Mouse (Mus musculus) testis, adult 2 months (tissue): ENCODE data around the gene Uri1. TPM values are rescaled to one million over a fixed set of nuclear protein-coding genes. Genes with fewer than 3 reads are reported as not detected.

Source experiments
- H3K27ac ChIP-seq: fragments of 200-500 bp; 2 replicates; pipeline ENCODE4 v1.5.1; 2012; ENCODE audit warnings: low read depth, low read length; ENCODE audit not compliant: control insufficient read depth, insufficient read depth
- H3K27me3 ChIP-seq: fragments of 200-500 bp; 2 replicates; pipeline ENCODE4 v1.6.1; 2012; ENCODE audit warnings: mild to moderate bottlenecking, low read length, moderate library complexity; ENCODE audit not compliant: control insufficient read depth, insufficient read depth
- H3K36me3 ChIP-seq: fragments of 200-500 bp; 2 replicates; pipeline ENCODE4 v1.6.1; 2012; ENCODE audit warnings: mild to moderate bottlenecking, low read length; ENCODE audit not compliant: control insufficient read depth, insufficient read depth
- H3K4me1 ChIP-seq: fragments of 200-500 bp; 2 replicates; pipeline ENCODE4 v1.6.1; 2012; ENCODE audit warnings: low read length; ENCODE audit not compliant: control insufficient read depth, insufficient read depth
- H3K4me3 ChIP-seq: fragments of 200-500 bp; 2 replicates; pipeline ENCODE4 v1.5.1; 2012; ENCODE audit warnings: low read depth, mild to moderate bottlenecking, low read length, moderate library complexity, mixed read lengths; ENCODE audit not compliant: control insufficient read depth
- CTCF ChIP-seq: fragments of 200-500 bp; IDR thresholded peaks from 2 replicates; pipeline ENCODE4 v1.5.1; 2012; ENCODE audit warnings: low read depth, mild to moderate bottlenecking, inconsistent platforms, low read length, moderate library complexity; ENCODE audit not compliant: control insufficient read depth, insufficient read depth, insufficient replicate concordance
- POLR2A ChIP-seq: fragments of 200-500 bp; IDR thresholded peaks from 2 replicates; pipeline ENCODE4 v1.6.1; 2012; ENCODE audit warnings: low read depth, mild to moderate bottlenecking, inconsistent platforms, low read length, moderate library complexity; ENCODE audit not compliant: control insufficient read depth
- polyA plus RNA-seq: library from polyadenylated mRNA; depleted of rRNA; stranded (reverse); fragments of >200 nt; gene quantifications from 2 replicates; pipeline ENCODE4 v1.2.3, GENCODE M21; 2012

Uri1 gene
- polyA plus RNA-seq, 1 experiment, result 50.4 TPM

- H3K36me3 ChIP-seq, result no peaks in the 10 kb centered on the region; the same call in 1 of the 2 replicates
- H3K27ac ChIP-seq, result no peak overlapping the region
- H3K4me3 ChIP-seq, result no peak overlapping the region
- no peaks in the 10 kb centered on the region for H3K4me1 ChIP-seq
- TF ChIP-seq CTCF, result no peak
- TF ChIP-seq POLR2A, result no peak
- no peaks in the 10 kb centered on the region for H3K27me3 ChIP-seq
Observed at GRCm38 (mm10) chr7:37978412-37978811, 44.9 kb downstream of the Uri1 start.

- H3K27ac ChIP-seq, result no peak overlapping the region
- no peaks in the 10 kb centered on the region for H3K4me1 ChIP-seq
- no peak overlapping the region for H3K4me3 ChIP-seq
- no peak for TF ChIP-seq CTCF
- TF ChIP-seq POLR2A, result no peak
- H3K27me3 ChIP-seq, result no peaks in the 10 kb centered on the region
- no peaks in the 10 kb centered on the region; the same call in 1 of the 2 replicates for H3K36me3 ChIP-seq
Observed at GRCm38 (mm10) chr7:37977676-37978075, 45.7 kb downstream of the Uri1 start.

DNA sequence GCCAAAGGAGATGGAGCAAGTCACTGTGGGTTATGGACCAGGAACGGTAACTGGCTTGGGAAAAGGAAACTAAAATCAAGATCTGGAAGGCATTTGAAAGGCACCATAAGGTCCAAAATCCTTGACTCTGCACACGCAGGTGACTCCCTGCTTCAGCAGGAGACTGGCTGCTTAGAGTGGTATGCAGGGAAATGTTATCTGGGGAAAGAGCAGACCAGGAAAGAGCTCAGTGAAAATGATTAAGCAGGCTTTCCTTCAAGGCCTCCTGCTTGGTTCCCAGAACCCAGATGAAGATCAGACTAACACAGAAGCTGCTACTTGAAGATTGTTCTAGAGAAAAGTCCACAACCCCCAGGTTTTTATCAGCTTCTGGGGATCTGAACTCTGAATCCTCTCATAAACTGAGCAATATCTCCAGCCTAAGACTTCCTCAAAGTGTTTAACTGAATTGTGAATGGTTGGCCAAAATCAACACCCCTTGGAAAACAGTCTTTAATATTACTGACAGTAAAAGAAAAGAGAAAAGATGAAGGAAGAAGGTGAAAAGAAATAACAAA, 50.3 kb downstream of the Uri1 start:
- no peak overlapping the region for H3K4me3 ChIP-seq
- H3K4me1 ChIP-seq, result no peaks in the 10 kb centered on the region
- no peak for TF ChIP-seq POLR2A
- no peak for TF ChIP-seq CTCF
- H3K27me3 ChIP-seq, result no peaks in the 10 kb centered on the region
- H3K27ac ChIP-seq, result no peak overlapping the region
- H3K36me3 ChIP-seq, result no peaks in the 10 kb centered on the region

DNA sequence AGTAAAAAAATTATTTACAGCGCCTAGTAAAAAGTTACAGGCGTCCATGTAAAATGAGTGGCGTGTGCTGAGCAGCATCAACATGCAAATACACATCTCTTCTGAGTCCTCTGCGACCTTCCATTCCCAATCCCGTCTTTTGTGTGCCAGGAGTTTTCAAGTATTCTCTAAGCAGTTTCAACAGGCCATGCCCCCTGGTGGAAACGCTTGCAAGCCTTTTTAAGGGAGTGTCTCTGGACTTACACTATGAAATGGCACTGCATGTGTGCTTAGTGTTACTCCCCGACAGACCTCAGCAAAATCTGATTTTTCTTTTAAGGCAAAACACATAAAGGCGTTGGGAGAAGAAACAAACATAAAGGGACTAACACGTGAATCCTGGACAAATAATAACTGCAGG, 50.8 kb downstream of the Uri1 start:
- Histone ChIP-seq H3K27me3 (no peaks in the 10 kb centered on the region), H3K4me3 (no peak overlapping the region), H3K4me1 (no peaks in the 10 kb centered on the region), H3K27ac (no peak overlapping the region), H3K36me3 (no peaks in the 10 kb centered on the region)
- TF ChIP-seq POLR2A (no peak), CTCF (no peak)

- H3K27me3 ChIP-seq, result no peaks in the 10 kb centered on the region
- no peak overlapping the region for H3K4me3 ChIP-seq
- H3K36me3 ChIP-seq, result no peaks in the 10 kb centered on the region
- H3K27ac ChIP-seq, result no peak overlapping the region
- TF ChIP-seq POLR2A (no peak), CTCF (no peak)
- H3K4me1 ChIP-seq, result no peaks in the 10 kb centered on the region
Observed at GRCm38 (mm10) chr7:37962326-37962725, 61.0 kb downstream of the Uri1 start.

DNA sequence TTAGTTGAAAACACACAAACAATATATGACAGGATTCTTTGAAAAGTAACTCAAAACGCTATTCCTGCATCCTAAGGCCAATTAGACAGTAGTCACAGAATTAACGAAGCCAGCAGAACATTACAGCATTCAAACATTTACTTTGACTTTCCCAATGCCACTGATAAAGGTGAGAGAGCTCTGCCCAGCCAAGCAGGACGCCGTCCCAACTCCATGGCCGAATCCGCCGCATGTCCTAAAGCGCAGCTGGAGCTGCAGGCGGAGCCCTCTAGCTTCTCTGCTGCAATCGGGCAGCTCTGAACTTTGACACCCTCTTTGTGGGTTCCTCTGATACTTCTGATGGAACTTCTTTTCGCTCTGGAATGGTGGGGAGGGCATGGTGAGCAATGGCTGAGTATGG, 62.1 kb downstream of the Uri1 start:
- H3K4me3 ChIP-seq, result no peak overlapping the region
- H3K27me3 ChIP-seq, result no peaks in the 10 kb centered on the region
- no peaks in the 10 kb centered on the region for H3K36me3 ChIP-seq
- TF ChIP-seq CTCF (no peak), POLR2A (no peak)
- no peaks in the 10 kb centered on the region for H3K4me1 ChIP-seq
- H3K27ac ChIP-seq, result no peak overlapping the region

GRCm38 (mm10) chr7:37951841-37952240, 71.5 kb downstream of the Uri1 start:
- H3K27ac ChIP-seq, result no peak overlapping the region
- no peaks in the 10 kb centered on the region for H3K4me1 ChIP-seq
- H3K4me3 ChIP-seq, result no peak overlapping the region
- no peaks in the 10 kb centered on the region for H3K27me3 ChIP-seq
- TF ChIP-seq POLR2A, result no peak
- no peak for TF ChIP-seq CTCF
- no peaks in the 10 kb centered on the region for H3K36me3 ChIP-seq

- Histone ChIP-seq H3K4me3 (no peak overlapping the region), H3K27me3 (no peaks in the 10 kb centered on the region), H3K4me1 (no peaks in the 10 kb centered on the region), H3K36me3 (no peaks in the 10 kb centered on the region), H3K27ac (no peak overlapping the region)
- TF ChIP-seq CTCF (no peak), POLR2A (no peak)
Observed at GRCm38 (mm10) chr7:37936459-37936858, 86.9 kb downstream of the Uri1 start.
